Mouse (Mus musculus): ENCODE data around the gene Haghl. TPM values are rescaled to one million over a fixed set of nuclear protein-coding genes. Genes with fewer than 3 reads are reported as not detected.

Gene Haghl
- polyA plus RNA-seq, 1 experiment from 2014 or later, result 58.7 TPM

- Histone ChIP-seq H3K36me3 (replicated peaks; ENCODE audit: control insufficient read depth, insufficient read depth, low read depth, low read length) (peaks cover 2% of the 10 kb centered on the region), H3K4me2 (ENCODE audit: low read depth, low read length) (peak overlapping the region; percentile 42; the same call in 1 of the 2 replicates), H3K27me3 (ENCODE audit: control insufficient read depth, insufficient read depth, low read length) (no peaks in the 10 kb centered on the region), H3K27ac (replicated peaks; ENCODE audit: low read depth, low read length) (no peak overlapping the region), H3K4me3 (ENCODE audit: low read depth, low read length) (no peak overlapping the region), H3K4me1 (ENCODE audit: control insufficient read depth, insufficient read depth, low read length) (peaks cover 23% of the 10 kb centered on the region), H3K9ac (replicated peaks; ENCODE audit: low read length) (no peak overlapping the region), H3K9me3 (replicated peaks; ENCODE audit: control insufficient read depth, low read length) (no peaks in the 10 kb centered on the region)
- DNase-seq (ENCODE audit: low spot score), result no peak
- ATAC-seq (replicated peaks; ENCODE audit: insufficient number of reproducible peaks, low FRiP score, low TSS enrichment, low read depth), result no peak
- 89% methylated on average over 4 of the region's 4 CpGs for WGBS
These were observed 44.8 kb upstream of the Haghl start for GRCm38 (mm10) chr17:25830200-25830753.

- Histone ChIP-seq H3K4me3 (ENCODE audit: low read depth, low read length) (peak overlapping the region; percentile 53), H3K4me2 (ENCODE audit: low read depth, low read length) (peak overlapping the region; percentile 42), H3K27me3 (ENCODE audit: control insufficient read depth, insufficient read depth, low read length) (no peaks in the 10 kb centered on the region), H3K36me3 (replicated peaks; ENCODE audit: control insufficient read depth, insufficient read depth, low read depth, low read length) (no peaks in the 10 kb centered on the region; the same call in none of the 2 replicates), H3K4me1 (ENCODE audit: control insufficient read depth, insufficient read depth, low read length) (peaks cover 20% of the 10 kb centered on the region), H3K9me3 (replicated peaks; ENCODE audit: control insufficient read depth, low read length) (no peaks in the 10 kb centered on the region), H3K27ac (replicated peaks; ENCODE audit: low read depth, low read length) (no peak overlapping the region), H3K9ac (replicated peaks; ENCODE audit: low read length) (peak overlapping the region; percentile 80)
- 39% methylated on average over 8 of the region's 8 CpGs for WGBS
- no peak for DNase-seq (ENCODE audit: low spot score)
- no peak for ATAC-seq (replicated peaks; ENCODE audit: insufficient number of reproducible peaks, low FRiP score, low TSS enrichment, low read depth)
These were observed 44.1 kb upstream of the Haghl start for GRCm38 (mm10) chr17:25829558-25830017.

- ATAC-seq (replicated peaks; ENCODE audit: insufficient number of reproducible peaks, low FRiP score, low TSS enrichment, low read depth), result peak; percentile 20; the same call in 1 of the 2 replicates
- Histone ChIP-seq H3K4me1 (ENCODE audit: control insufficient read depth, insufficient read depth, low read length) (peaks cover 20% of the 10 kb centered on the region), H3K9ac (replicated peaks; ENCODE audit: low read length) (peak within 1 kb of the TSS; percentile 80), H3K27me3 (ENCODE audit: control insufficient read depth, insufficient read depth, low read length) (no peaks in the 10 kb centered on the region), H3K36me3 (replicated peaks; ENCODE audit: control insufficient read depth, insufficient read depth, low read depth, low read length) (no peaks in the 10 kb centered on the region; the same call in none of the 2 replicates), H3K27ac (replicated peaks; ENCODE audit: low read depth, low read length) (peak within 1 kb of the TSS; percentile 68), H3K9me3 (replicated peaks; ENCODE audit: control insufficient read depth, low read length) (no peaks in the 10 kb centered on the region), H3K4me3 (ENCODE audit: low read depth, low read length) (peak within 1 kb of the TSS; percentile 53), H3K4me2 (ENCODE audit: low read depth, low read length) (peak within 1 kb of the TSS; percentile 42)
- peak; percentile 84 for DNase-seq (ENCODE audit: low spot score)
- 1% methylated on average over 32 of the region's 32 CpGs for WGBS
These were observed 43.5 kb upstream of the Haghl start, which contains the start of gene Jmjd8 for GRCm38 (mm10) chr17:25828712-25829557. Jmjd8 (plus strand) TSS chr17:25828867.

- Histone ChIP-seq H3K27ac (replicated peaks; ENCODE audit: low read depth, low read length) (no peak overlapping the region), H3K4me2 (ENCODE audit: low read depth, low read length) (peak overlapping the region; percentile 42), H3K9me3 (replicated peaks; ENCODE audit: control insufficient read depth, low read length) (no peaks in the 10 kb centered on the region), H3K4me3 (ENCODE audit: low read depth, low read length) (no peak overlapping the region), H3K4me1 (ENCODE audit: control insufficient read depth, insufficient read depth, low read length) (peaks cover 18% of the 10 kb centered on the region), H3K27me3 (ENCODE audit: control insufficient read depth, insufficient read depth, low read length) (no peaks in the 10 kb centered on the region), H3K36me3 (replicated peaks; ENCODE audit: control insufficient read depth, insufficient read depth, low read depth, low read length) (no peaks in the 10 kb centered on the region; the same call in none of the 2 replicates), H3K9ac (replicated peaks; ENCODE audit: low read length) (peak overlapping the region; percentile 80; the same call in 1 of the 2 replicates)
- WGBS, result 84% methylated on average over 8 of the region's 8 CpGs
- DNase-seq (ENCODE audit: low spot score) (no peak), ATAC-seq (replicated peaks; ENCODE audit: insufficient number of reproducible peaks, low FRiP score, low TSS enrichment, low read depth) (no peak)
These were observed 42.7 kb upstream of the Haghl start for GRCm38 (mm10) chr17:25828223-25828594.

GRCm38 (mm10) chr17:25827546-25828222 is 42.2 kb upstream of the Haghl start:
- no peak for ATAC-seq (replicated peaks; ENCODE audit: insufficient number of reproducible peaks, low FRiP score, low TSS enrichment, low read depth)
- Histone ChIP-seq H3K4me3 (ENCODE audit: low read depth, low read length) (no peak overlapping the region), H3K9me3 (replicated peaks; ENCODE audit: control insufficient read depth, low read length) (no peaks in the 10 kb centered on the region), H3K4me1 (ENCODE audit: control insufficient read depth, insufficient read depth, low read length) (peaks cover 18% of the 10 kb centered on the region), H3K27ac (replicated peaks; ENCODE audit: low read depth, low read length) (no peak overlapping the region), H3K4me2 (ENCODE audit: low read depth, low read length) (no peak overlapping the region), H3K27me3 (ENCODE audit: control insufficient read depth, insufficient read depth, low read length) (no peaks in the 10 kb centered on the region), H3K36me3 (replicated peaks; ENCODE audit: control insufficient read depth, insufficient read depth, low read depth, low read length) (no peaks in the 10 kb centered on the region; the same call in none of the 2 replicates), H3K9ac (replicated peaks; ENCODE audit: low read length) (no peak overlapping the region)
- DNase-seq (ENCODE audit: low spot score), result no peak
- 95% methylated on average over 22 of the region's 22 CpGs for WGBS

- 95% methylated on average over 13 of the region's 13 CpGs for WGBS
- Histone ChIP-seq H3K4me2 (ENCODE audit: low read depth, low read length) (no peak overlapping the region), H3K27me3 (ENCODE audit: control insufficient read depth, insufficient read depth, low read length) (no peaks in the 10 kb centered on the region), H3K4me1 (ENCODE audit: control insufficient read depth, insufficient read depth, low read length) (peaks cover 18% of the 10 kb centered on the region), H3K27ac (replicated peaks; ENCODE audit: low read depth, low read length) (no peak overlapping the region), H3K9ac (replicated peaks; ENCODE audit: low read length) (no peak overlapping the region), H3K36me3 (replicated peaks; ENCODE audit: control insufficient read depth, insufficient read depth, low read depth, low read length) (no peaks in the 10 kb centered on the region; the same call in none of the 2 replicates), H3K4me3 (ENCODE audit: low read depth, low read length) (no peak overlapping the region), H3K9me3 (replicated peaks; ENCODE audit: control insufficient read depth, low read length) (no peaks in the 10 kb centered on the region)
- ATAC-seq (replicated peaks; ENCODE audit: insufficient number of reproducible peaks, low FRiP score, low TSS enrichment, low read depth), result no peak
- DNase-seq (ENCODE audit: low spot score), result no peak
These were observed 41.5 kb upstream of the Haghl start for GRCm38 (mm10) chr17:25827011-25827410.

GRCm38 (mm10) chr17:25825984-25826570 is 40.6 kb upstream of the Haghl start:
- Histone ChIP-seq H3K27ac (replicated peaks; ENCODE audit: low read depth, low read length) (no peak overlapping the region), H3K4me3 (ENCODE audit: low read depth, low read length) (no peak overlapping the region), H3K9me3 (replicated peaks; ENCODE audit: control insufficient read depth, low read length) (no peaks in the 10 kb centered on the region), H3K9ac (replicated peaks; ENCODE audit: low read length) (no peak overlapping the region), H3K27me3 (ENCODE audit: control insufficient read depth, insufficient read depth, low read length) (no peaks in the 10 kb centered on the region), H3K4me1 (ENCODE audit: control insufficient read depth, insufficient read depth, low read length) (peaks cover 13% of the 10 kb centered on the region), H3K4me2 (ENCODE audit: low read depth, low read length) (no peak overlapping the region), H3K36me3 (replicated peaks; ENCODE audit: control insufficient read depth, insufficient read depth, low read depth, low read length) (no peaks in the 10 kb centered on the region; the same call in none of the 2 replicates)
- 96% methylated on average over 27 of the region's 27 CpGs for WGBS
- ATAC-seq (replicated peaks; ENCODE audit: insufficient number of reproducible peaks, low FRiP score, low TSS enrichment, low read depth) (no peak), DNase-seq (ENCODE audit: low spot score) (no peak)
